Mouse (Mus musculus): ENCODE results near the gene Timm13. TPM values are rescaled to one million over a fixed set of nuclear protein-coding genes. Genes with fewer than 3 reads are reported as not detected.

Gene Timm13
- polyA plus RNA-seq (2017; shearing (Covaris generic)) = 133 TPM

DNA sequence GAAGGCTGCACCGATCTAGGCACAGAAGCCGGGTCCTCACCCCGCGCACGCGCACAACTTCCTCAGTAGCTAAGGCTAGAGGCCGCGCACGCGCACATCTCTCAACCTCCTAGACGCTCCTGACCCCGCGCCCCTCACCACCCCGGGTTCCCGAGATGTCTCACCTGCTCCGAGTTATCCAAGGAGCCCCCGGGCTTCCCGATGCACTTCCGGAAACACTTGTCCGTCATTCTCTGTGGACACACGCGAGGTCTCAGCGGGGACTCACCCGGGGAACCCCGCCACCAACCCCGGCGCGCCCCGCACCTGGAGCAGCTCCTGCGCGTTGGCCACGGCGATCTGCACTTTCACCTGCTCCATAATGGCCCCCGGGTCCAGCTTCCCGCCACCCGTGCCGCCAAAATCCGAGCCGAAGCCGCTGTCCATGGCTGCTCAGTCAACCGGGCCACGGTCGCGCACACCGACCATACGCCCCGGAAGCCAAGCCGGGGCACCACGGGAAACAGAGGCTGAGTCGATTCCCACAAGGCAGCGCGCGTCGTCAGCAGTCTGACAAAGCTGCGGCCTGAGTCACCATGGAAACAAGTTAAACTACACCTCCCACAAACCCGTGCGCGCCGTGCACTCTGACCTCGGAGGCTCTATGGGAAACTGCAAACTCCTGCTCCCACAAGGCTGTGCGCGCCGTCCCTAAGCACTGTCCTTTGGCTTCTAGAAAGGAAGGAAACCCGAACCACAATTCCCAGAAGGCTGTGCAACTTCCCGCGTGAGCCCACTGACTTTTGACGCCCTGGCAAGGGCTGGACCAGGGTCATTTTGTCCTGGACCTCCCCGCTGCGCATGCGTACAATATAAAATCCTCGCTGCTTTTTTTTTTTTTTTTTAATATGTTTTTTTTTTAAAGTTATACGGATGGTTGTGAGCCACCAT lies at the start of gene Timm13:
Gene Timm13 (minus strand): TSS at position 652 of the 930 bp plus-strand sequence.

DNA sequence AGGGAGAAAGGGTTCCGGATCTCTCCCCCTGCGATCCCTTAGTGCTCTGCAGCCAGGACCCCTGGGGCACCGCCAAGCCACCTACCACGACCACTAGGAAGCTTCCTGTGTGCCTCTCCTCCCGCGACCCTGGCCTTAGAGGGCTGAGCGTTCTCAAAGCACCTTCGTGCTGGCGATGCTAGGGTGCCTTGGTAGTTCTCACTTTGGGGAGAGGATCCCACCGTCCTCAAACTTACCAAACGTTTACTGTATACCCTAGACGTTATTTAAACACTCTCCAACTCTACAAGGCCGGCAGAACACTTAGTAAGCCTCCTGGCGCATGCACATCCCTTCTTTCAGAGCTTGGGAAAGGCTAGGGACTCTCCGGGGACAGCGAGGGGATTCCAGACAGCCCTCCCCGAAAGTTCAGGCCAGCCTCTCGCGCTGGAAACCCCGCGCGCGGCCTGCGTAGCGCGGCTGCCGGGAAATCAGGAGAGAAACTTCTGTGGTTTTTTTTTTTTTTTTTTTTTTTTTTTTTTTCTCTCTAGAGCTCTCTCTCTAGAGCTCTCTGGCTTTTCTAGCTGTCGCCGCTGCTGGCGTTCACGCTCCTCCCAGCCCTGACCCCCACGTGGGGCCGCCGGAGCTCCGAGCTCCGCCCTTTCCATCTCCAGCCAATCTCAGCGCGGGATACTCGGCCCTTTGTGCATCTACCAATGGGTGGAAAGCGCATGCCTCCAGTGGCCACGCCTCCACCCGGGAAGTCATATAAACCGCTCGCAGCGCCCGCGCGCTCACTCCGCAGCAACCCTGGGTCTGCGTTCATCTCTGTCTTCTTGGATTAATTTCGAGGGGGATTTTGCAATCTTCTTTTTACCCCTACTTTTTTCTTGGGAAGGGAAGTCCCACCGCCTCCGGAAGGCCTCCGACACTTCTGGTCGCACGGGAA lies 28.8 kb upstream of the Timm13 start, which contains the start of gene Gadd45b:
Gene Gadd45b (plus strand): TSS at position 775 of the 928 bp plus-strand sequence.

DNA sequence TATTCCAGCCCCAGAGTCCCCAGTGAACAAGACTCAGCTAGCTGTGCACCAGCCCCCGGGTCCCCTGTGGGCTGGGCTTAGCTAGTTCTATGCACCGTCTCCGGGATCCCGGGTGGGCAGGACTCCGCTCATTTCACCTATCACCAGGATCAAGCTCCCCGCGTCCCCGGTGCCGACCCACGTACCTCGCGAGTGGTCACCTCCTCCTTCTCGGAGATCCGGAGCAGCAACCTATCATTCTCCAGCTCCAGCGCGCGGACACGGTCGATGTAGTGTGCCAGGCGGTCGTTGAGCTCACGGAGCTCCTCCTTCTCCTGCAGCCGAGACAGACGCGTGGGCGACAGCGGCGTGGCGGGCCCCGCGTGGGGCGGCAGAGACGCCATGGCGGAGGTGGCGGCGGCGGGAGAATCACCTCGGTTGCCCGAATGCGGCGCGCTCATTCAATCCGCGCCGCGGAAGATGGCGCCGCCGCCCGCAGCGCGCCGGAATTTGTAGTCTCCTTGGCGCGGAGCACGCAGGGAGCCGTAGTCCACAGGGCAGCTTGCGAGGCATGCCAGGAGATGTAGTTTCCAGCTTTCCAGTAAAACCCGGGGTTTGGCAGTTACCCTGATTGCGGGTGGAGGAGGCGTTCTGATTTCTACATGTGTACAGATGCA lies 17.1 kb upstream of the Timm13 start, which contains the start of gene Lmnb2:
Gene Lmnb2 (minus strand): TSS at position 467 of the 656 bp plus-strand sequence.

DNA sequence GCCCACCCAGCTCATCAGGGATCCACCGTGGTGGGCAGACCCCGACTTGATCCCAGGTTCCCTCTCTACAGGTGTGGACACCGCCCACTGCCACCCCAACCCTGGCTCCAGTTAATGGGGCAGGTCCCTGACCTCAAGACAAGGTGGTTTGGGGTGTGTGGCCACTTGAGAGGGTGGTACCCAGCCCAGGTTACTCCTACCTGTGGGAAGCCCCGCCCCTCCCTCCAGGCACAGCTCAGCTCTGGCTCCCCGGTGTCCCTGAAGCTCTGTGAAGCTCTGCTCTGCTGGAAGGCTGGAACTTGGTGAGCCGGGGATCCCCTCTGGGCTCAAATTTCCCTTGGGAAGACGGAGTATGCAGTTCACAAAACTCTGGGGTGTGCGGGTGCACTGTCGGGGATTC lies 29.2 kb downstream of the Timm13 start, which contains the start of gene Tmprss9:
Gene Tmprss9 (plus strand): TSS at position 268 of the 400 bp plus-strand sequence.

DNA sequence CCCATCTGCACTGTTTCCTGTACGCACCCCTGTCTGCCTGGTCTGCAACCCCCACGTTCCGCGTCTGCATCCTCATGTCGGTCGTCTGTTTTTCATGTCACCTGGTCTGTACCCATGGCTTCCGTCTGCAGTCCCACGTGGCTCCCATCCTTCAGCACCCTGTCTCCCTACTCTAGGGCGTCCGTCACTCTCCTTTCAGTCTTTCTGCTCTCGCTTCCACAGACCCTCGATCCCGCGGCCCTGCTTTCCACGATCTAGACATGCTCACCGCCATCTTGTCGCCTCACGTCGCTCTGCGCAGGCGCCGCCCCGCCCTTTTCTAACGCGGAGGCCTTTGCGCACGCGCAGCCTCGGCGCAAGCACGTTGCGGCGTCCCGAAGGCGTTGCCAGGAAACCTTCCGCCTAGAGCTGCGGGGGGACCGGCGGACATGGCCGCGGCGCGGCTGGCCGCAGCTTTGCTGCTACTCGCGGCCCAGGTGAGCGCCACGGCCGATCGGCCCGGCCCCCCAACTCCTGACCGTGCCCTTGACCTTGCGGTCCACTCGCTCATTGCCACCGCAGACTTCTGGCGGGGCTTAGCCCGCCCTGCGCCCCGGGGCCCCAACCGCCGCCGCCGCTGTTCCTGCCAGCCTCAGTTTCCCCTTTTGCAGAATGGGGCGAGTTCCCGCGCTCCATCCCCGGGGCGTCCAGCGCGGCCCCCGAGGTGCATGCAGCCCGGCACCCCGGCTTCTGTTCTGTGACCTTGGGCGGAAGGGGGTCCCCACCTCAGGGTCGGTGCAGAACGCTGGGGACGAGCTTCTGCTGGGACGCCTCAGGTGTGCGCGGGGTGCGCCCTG lies 45.6 kb downstream of the Timm13 start, which contains the start of the genes Lsm7 and Sppl2b:
Gene Lsm7 (minus strand): TSS at position 297 of the 836 bp plus-strand sequence.
Gene Sppl2b (plus strand): TSS at position 363 of the 836 bp plus-strand sequence.

Other genes starting within 250 kb of the Timm13 start
- gene Btbd2, start 243.9 kb downstream of the Timm13 start, polyA plus RNA-seq (2017; shearing (Covaris generic)) = 23.0 TPM
- 211 TPM for gene Mknk2, start 222.9 kb downstream of the Timm13 start, polyA plus RNA-seq (2017; shearing (Covaris generic))
- 104 TPM for gene Mob3a, start 199.0 kb downstream of the Timm13 start, polyA plus RNA-seq (2017; shearing (Covaris generic))
- gene Izumo4, start 198.8 kb downstream of the Timm13 start, polyA plus RNA-seq (2017; shearing (Covaris generic)) = 79.5 TPM
- gene Ap3d1, start 158.7 kb downstream of the Timm13 start, polyA plus RNA-seq (2017; shearing (Covaris generic)) = 74.7 TPM
- gene Dot1l, start 145.8 kb downstream of the Timm13 start, polyA plus RNA-seq (2017; shearing (Covaris generic)) = 85.2 TPM
- 62.8 TPM for gene Sf3a2, start 102.8 kb downstream of the Timm13 start, polyA plus RNA-seq (2017; shearing (Covaris generic))
- 189 TPM for gene Plekhj1, start 102.3 kb downstream of the Timm13 start, polyA plus RNA-seq (2017; shearing (Covaris generic))
- gene Amh, start 95.7 kb downstream of the Timm13 start, polyA plus RNA-seq (2017; shearing (Covaris generic)) = not detected
- not detected for gene Jsrp1, start 87.5 kb downstream of the Timm13 start, polyA plus RNA-seq (2017; shearing (Covaris generic))
- 2,107 TPM for gene Oaz1, start 74.3 kb downstream of the Timm13 start, polyA plus RNA-seq (2017; shearing (Covaris generic))
- gene Lingo3, start 56.9 kb downstream of the Timm13 start, polyA plus RNA-seq (2017; shearing (Covaris generic)) = not detected
- 80.2 TPM for gene Lsm7, start 45.8 kb downstream of the Timm13 start, polyA plus RNA-seq (2017; shearing (Covaris generic))
- gene Sppl2b, start 45.7 kb downstream of the Timm13 start, polyA plus RNA-seq (2017; shearing (Covaris generic)) = 19.0 TPM
- gene Tmprss9, start 29.1 kb downstream of the Timm13 start, polyA plus RNA-seq (2017; shearing (Covaris generic)) = not detected
- 12.7 TPM for gene Lmnb2, start 17.3 kb upstream of the Timm13 start, polyA plus RNA-seq (2017; shearing (Covaris generic))
- 590 TPM for gene Gadd45b, start 29.1 kb upstream of the Timm13 start, polyA plus RNA-seq (2017; shearing (Covaris generic))
- gene Gng7, start 114.0 kb upstream of the Timm13 start, polyA plus RNA-seq (2017; shearing (Covaris generic)) = 0.67 TPM
- gene Diras1, start 124.7 kb upstream of the Timm13 start, polyA plus RNA-seq (2017; shearing (Covaris generic)) = not detected
- 9.4 TPM for gene Slc39a3, start 136.5 kb upstream of the Timm13 start, polyA plus RNA-seq (2017; shearing (Covaris generic))
- 64.8 TPM for gene Sgta, start 159.2 kb upstream of the Timm13 start, polyA plus RNA-seq (2017; shearing (Covaris generic))
- gene Thop1, start 169.1 kb upstream of the Timm13 start, polyA plus RNA-seq (2017; shearing (Covaris generic)) = 6.2 TPM
- not detected for gene Creb3l3, start 197.9 kb upstream of the Timm13 start, polyA plus RNA-seq (2017; shearing (Covaris generic))
- 147 TPM for gene Map2k2, start 204.9 kb upstream of the Timm13 start, polyA plus RNA-seq (2017; shearing (Covaris generic))
- gene Zbtb7a, start 234.3 kb upstream of the Timm13 start, polyA plus RNA-seq (2017; shearing (Covaris generic)) = 74.9 TPM